Mouse (Mus musculus) lung, adult 18-20 months (tissue): ENCODE results near the gene Tmem131l.

Experiments
- DNase-seq, 2 experiments: peaks; one replicate each; pipeline ENCODE4 v3.0.0; 2022; ENCODE audit warnings: mixed read lengths in 2 of 2

Gene Tmem131l

DNA sequence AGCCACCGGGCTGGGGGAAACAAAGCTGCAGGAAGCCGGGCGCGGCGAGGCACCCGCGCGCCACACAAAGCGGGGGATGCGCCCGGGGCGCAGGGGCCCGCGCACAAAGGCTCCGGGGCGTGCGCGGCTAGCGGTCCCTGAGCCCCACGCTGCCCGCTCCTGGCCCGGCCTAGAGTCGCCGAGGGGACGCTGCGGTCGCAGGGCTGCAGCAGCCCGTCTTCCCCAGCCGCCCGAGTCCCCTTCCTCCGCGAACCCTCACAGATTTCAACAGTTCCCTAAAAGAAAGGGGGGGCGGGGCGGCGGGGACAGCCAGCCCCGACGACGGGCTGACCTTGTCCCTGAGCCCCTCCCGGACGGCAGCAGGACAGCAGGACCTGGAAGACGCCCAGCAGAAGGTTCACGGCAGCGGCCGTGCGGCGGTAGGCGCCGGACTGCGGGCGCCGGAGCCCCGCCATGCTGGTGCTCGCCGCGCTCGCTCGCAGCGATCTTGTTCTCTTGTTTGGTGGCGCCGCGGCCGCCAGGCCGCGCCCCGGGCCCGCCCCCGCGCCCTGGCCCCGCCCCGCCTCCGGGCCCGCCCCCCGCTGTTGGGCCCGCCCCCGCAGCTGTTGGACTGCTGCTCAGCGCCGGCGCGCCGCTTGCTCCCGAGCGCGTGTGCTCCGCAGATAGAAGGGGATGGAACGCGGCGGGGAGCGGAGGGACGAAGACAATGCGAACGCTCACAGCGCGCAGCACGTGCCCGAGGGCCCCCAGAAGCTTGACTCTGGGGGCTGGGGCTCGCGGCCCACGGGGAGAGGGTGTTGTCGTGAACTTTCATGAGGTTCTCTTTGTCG lies at the start of gene Tmem131l:
Tmem131l (minus strand) TSS at position 530 of the 830 bp plus-strand sequence.
- peak; percentile 70 to 72 for DNase-seq

DNA sequence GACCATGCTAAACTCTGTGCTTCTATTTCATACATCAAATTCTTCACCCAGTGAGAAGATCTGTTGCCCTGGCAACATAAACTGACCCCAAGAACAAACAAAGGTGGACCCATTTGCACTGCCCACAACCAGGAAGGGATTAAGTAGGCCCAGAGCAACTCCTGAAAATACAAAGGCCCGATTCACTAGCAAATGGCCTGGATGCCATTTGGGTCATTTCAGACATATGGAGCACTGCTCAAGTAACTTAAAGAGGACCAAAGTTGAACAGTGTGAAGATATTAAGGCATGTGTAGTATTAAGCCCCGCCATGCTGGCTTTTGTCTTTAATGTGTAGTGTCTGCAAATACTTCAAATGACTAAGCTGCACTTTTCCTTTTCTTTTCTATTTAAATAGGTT lies 46.9 kb upstream of the Tmem131l start:
- DNase-seq: no peak

DNA sequence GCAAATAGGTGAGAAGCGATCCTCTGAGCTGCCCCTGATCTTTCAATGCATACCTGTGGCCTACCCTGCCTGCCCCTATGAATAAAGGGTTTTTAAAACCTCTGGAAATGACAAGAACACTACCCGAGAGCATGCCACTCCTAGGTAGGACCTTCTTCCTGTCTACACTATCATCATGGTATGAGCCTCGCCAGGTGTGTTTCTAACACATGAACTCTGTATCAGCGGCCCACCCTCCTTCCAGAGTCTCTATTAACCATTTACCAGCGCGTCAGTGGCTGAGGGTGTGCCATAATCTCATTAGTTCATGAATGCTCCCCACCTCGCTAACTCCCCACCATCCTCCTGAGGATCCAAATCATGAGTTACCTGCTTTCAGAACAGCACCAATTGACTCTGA lies 46.4 kb upstream of the Tmem131l start:
- DNase-seq: no peak

DNA sequence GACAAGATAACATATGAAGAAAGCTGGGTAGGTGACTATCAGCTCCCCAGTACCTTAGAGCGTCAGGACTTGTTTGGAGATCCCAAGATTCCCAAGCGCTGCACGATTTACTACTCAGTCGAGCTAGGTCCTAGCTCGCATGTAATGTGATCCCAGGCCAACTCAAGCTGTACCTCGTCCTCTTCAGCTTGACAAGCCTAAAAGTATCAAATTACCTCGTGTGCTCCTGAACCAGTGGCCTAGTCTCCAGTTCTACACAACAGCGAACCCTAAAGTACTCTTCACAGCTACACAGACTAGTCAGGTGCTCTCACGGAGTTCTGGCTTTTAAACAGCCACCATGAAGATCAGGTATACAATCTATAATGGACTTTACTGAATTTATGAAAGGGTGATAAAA lies 45.5 kb upstream of the Tmem131l start:
- DNase-seq: no peak

DNA sequence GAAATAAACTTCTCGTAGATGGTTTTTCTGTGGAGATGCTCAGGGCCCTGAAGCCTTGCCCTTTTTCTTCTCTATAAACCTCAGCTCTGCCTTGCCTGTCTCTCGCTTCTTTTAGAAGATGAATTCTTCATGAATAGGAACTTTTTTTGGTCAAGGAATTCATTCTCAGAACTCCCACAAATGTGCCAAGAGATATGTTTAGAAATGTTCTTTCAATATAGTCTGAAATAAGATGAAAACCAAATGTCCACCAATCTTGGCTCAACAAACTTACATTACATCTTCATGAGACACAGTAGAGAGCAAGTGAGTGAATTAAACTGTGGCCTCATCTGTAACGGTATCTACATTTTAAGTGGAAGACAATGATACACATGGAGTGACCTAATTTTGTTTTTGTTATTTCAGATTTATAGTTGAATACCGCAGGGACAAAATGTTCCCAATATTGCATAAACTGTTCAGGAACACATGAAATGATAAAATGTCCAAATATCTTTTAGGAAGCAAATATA lies 41.3 kb upstream of the Tmem131l start:
- no peak for DNase-seq

DNA sequence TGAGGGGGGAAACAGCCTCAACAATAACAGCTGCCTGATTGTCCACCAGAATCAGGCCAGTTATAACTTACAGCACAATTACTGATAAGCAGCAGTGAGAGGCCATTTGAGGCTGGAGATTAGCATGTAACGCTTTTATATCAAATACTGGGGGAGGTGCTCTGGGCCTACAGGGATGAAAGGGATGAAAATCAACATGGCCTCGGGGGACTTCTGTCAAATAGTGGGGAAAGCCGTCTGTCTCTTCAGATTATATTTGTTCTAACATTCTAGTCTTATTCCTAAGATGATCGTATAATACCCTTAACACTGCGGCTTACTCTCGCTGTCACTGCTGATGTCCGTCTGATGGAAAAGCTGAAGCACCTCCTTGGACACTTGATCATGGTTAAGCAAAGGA lies 40.1 kb upstream of the Tmem131l start:
- DNase-seq: no peak

DNA sequence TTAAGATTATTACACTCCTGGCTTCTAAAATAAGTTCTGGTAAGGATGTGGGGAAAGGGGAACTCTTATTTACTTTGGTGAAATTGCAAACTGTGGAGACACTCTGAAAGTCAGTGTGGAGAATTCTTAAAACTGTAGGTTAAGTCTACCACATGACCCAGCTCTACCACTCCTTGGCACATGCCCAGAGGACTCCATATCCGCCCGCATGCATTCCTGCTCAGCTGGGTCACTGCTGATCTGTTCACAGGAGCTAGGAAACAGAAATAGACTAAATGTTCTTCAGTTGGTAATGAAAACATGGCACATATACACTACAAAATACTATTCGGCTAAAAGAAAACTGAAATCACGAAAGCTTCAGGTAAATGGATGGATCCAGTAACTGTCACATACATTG lies 37.5 kb upstream of the Tmem131l start:
- DNase-seq: no peak

DNA sequence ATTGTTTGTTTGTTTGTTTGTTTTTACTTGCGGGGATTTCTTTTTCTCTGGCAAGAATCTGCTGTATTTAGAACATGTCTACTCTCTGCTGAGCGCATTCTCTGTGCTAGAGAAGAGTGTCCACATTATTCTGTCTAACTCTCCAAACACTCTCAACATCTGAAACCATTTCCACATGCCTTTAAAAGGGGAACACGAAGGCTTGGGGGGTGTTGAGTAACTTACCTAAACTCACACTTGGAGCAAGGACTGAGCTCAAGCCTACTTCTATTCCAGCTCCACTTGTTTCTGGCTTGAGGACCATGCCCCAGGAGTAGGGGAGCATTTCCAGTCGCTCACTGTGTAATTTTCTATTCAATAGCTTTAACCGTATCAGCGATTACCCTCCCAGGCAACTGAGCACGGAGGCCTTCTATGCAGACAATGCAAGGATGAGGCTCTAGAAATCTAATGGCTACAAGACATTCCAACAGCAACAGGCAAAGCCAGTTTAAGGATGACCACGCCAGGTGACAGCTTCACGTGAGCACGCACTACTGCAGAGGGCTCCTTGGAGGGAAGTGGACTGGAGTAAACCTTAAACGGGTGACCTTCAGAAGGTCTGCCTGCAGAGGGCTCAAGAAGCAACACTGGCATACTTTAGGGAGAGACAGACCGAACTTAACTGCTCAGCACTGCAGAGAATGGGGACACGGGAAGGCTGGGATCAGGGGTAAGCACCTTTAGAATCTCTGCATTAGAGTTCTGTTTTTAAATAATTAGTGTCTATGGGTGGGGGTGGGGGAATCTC lies 36.8 kb upstream of the Tmem131l start:
- no peak for DNase-seq

DNA sequence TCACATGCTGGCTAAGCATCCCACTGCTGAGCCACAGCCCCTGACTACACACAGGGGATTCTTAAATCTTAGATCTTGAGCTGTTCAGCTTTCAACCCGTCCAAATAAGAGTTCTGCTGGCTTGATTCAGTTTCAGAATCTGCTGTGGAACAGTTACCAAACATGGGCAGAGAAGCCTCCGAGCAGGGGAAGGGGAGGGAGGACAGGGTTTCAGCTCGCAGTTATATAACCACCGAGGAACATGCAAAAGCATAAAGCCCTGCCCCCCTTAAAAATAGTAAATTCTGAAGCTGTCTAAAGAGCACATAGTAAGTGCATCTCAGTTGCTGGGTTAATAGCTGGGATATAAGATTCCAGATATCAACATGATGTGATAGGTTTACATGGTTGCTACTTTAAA lies 35.5 kb upstream of the Tmem131l start:
- DNase-seq: no peak

DNA sequence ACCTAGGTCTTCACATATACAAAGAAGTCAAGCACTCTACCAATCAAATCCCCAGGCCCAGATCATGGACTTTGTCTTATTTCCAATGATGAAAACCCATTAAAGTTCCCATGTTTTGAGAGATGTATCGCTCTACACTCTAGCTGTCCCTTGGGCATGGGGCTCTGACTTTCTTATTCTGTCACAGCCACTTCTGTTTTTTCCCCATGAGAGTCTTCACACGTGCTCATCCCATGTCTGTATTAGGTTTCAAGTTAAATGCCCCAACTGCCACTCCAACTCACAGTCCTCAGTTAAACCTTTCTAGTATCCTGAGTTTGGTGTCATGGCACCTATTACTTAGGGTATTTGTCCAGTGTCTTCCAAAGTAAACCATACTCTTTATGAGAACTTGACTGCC lies 34.8 kb upstream of the Tmem131l start:
- no peak for DNase-seq

DNA sequence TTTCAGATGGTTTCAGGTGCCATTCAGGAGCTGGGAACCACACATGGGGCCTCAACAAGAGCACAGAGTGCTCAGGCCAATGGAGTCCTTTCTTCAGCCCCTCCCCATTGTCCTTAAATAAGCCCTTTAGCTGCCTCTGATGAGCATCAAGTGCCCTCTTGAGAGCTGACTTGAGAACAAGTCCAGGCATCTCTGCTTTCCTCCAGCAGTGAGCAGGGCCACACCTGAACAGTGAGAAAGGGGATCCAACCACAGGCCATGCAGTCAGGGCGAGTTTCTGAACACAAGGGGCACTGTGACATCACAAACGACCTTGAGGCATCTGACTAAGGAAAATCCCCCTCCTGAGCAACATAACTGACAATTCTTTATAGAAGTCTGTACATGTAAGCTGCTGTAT lies 31.7 kb upstream of the Tmem131l start:
- DNase-seq: no peak

DNA sequence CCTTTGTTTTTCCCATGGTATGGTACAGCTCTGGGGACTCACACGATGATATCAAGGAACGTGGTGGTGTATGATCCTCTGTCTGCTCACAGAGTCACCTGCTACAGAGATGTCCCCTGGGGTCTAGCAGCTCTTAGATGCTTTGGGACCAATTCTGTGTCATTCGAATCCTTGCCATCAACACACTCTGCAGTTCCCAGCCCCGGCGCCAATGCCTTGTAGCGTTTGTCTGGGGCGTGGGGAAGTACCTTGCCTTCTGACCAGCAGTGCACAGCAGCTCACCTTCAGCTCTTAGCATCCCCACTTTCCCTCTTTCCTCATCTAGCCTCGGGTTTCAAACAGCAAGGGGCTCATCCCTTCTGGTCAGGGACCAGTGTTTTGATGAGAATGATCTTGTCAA lies 30.8 kb upstream of the Tmem131l start:
- no peak for DNase-seq

DNA sequence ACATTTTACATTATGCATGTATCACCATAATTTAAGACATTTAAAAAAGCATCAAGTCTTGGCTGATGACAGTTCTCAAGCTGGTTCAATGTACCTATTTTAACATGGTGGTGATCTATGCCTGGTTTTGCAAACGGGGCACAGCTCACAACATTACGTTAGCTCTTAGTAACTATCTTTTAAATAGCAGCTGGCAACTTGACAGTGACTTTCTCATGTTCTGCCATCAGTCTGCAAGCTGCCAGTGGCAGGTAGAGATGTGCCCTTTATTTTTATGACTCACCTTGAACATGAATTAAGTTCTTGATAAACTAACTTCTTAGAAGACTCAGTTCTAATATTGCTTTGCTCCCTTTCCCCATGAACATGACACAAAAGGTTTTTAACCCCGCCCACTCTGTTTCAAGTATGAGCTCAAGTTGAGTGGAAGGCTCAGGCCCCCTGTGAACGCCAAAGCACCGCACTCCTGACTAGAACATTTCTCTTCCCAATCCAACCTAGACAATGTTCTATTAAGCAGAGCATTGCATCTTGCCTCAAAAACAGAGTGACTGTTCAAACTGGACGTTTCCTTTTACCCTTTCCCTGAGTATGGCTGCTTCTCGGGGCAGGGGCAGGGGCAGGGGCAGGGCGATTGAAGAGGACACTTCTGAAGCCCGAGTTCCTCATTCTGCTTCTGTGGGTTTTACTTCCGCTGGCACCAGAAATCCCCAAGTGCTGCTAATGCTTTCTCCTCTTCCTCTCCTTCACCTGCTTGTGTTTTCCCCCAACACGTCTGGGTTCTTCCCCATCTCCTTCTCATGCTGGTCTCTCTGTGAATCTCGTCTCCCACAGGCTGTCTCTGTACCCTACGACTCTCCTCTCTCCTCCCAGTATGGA lies 29.1 kb upstream of the Tmem131l start:
- DNase-seq: peak in 1 of 2 experiments; percentile 31

DNA sequence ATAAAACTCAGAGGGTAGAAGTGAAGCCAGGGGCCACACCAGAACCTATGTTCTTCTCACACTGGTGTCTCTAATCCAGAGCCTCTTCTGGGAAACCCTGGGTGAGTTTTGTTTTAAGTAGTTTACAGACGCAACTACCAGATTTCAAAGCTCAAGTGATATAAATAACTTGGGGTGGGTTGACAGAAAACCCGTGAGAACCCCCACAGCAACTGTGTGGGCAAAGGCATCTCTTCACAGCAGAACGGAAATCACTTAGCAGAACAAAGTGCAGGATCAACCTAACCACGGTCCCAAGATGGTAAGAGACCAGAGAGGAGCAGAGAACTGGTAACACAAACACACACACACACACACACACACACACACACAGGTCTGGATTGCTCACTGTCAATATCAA lies 25.9 kb upstream of the Tmem131l start:
- no peak for DNase-seq

DNA sequence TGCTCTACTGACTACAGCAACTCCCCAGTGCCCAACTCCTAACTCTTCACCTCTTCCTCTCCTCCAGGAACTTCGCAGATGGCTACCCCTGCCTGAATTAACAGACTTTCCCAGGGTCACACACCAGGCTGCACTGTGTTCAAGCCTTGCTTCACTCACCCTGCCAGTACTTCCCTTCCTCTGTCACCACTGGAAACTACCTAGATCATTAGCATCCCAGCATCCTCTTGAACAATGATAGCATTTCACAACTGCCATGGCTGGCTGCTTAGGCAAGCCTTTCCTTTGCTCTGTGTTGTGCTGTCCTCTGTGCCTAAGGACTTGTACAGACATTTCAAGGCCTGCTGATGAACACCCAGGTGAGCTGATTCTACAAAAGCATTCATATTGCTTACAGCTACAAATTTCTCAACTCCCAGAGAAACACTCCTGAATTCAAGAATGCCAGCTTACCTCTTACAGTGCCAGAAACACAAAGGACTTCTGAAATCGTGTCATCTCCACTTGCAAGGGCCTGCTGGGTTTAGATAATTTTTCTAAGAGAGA lies 23.5 kb upstream of the Tmem131l start:
- DNase-seq: no peak

DNA sequence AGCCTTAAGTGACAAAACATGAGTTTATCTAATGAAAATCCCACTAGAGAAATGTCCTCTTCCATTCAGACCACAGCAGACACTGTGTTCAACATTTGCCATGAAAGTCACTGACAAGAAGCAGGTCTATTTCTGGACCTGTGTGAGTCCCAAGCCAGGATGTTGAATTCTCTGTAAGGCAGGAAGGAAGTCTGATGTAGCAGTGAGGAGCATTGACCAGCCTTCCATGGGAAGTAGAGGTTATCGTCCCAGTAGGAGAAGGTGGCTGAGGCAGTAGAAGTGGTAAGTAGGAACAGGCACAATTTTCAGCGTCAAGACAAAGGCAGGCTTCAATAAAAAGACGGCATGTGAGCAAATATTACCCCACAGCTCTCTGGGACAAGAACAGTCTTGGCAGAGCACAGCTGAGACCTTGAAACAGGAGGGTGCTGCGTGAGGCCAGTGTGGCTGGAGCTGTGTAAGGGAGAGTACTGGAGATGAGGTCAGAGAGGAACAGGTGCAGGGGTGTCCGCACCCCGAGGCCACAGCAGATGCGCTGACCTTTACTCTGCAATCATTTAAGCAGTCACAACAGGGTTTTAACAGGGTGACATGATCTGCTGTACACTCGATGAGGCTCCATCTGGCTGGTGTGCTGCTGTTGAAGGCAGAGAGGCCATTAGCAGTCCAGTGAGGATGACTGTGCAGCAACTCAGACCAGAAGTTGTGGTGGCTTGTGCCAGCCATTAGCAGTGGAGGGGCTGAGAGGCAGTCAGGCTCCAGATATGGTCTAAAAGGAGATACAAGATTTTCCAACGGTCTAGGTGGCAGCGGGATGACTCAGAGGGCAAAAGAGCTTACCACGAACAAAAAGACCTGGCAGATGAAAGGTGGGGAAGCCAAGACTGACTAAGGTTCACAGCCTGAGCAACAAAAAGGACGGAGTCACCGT lies 21.8 kb upstream of the Tmem131l start:
- DNase-seq: no peak

DNA sequence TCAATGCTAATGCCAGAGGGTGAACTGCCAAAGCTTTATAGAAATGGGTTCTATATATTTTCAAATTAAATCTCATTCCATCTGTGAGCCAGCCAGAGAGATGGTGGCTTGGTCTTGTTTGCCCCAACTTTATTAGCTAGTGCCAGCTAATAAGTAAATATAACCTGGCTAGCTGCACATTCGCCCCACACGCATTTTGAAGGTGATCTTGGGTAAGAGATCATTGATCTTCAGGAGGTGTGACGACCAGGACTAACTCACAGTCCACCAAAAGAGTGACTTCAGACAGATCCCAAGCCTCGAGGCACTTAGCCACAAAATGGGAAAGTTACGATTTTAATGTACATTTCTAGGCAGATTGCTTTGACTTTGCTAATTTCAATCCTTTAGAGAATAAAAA lies 21.0 kb upstream of the Tmem131l start:
- DNase-seq: no peak

DNA sequence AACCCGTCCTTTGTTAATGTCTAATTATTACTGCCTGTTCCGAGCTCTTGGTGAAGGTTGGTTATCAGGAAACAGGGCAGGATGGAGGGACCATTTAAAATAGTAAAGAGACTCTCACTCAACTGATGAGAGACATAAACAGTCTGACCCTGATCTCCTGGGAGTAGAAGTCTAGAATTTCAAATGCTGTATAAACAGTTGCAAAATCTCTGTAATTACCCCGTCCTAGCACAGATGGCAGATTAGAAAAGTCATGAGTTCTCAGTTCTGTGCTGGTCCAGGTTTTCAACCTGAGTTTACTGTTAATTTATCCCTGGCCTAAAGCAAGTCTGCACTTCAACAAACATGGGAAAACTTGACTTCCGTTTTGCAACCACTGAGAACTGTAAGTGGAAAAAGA lies 20.2 kb upstream of the Tmem131l start:
- no peak for DNase-seq

DNA sequence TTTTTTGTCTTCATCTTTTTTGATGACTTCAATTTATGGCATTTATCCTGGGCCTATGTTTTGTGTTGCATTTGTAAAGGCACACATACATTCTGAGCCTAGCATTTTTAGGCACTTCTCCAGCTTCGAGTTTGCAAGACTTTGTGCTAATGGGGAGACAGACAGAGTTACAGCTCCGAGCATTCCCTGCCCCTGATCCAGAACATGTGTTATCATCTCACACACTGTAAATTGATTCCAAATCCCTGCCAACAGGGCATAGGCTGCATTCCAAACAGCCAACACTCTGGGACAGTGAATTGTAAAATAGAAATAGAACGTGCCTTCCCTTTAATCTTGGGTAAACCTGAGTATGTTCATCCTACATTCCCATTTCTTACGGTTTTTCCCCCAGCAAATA lies 19.7 kb upstream of the Tmem131l start:
- DNase-seq: no peak

DNA sequence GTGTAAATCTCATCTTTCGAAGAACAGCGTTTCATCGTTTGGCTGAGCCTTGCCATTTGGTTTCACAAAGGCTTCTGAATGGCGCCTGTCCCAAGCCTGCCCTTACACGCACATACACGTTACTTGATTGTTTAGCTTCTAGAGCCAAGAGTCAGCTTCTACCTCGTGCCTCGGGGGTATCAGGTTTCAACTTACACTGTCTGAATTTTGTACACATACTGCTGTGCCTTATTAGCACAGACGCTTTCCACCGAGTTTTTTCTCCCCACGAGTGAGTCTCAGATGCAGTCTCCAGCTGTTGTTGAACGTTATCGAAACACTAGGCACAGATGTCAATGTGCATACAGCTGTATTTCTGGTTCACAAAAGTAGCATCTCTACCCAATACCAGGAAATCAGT lies 19.3 kb upstream of the Tmem131l start:
- peak in 1 of 2 experiments; percentile 26 for DNase-seq

DNA sequence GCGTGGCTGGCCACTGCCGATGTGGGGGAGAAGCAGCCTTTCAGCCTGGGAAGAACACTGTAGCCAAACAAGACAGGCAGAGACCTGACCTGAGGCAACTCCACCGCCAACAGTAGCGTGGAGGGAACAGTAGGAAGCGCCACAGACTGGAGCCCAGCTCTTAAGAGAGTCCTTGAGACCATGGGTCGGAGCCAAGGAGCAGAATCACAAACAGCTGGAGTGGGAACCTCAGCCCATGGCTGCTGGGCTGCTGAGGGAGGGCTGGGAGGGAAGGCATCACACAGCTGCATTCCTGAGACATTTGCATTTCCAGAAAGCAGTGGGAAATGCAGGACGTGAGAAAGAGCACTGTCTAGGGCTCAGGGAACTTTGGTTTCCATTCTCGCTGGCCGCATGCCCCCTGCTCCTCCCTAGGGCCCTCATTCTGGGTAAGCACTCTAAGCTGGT lies 8.8 kb upstream of the Tmem131l start:
- DNase-seq: peak; percentile 44 to 62
